Mouse (Mus musculus): ENCODE data around the gene Cacnb2. TPM values are rescaled to one million over a fixed set of nuclear protein-coding genes. Genes with fewer than 3 reads are reported as not detected.

Gene Cacnb2
- total RNA-seq (2021), result 10 to 100 TPM; 72.2 to 77.9 TPM
- 32.7 and 51.4 TPM in 2 replicates for polyA plus RNA-seq (2012; rRNA removed)
- long read RNA-seq, transcript Cacnb2-214 (13 exons, 2,117 nt), result major isoform, 28 of 41 reads
- long read RNA-seq, partial matches to known transcripts, result 1 of 41 reads
- long read RNA-seq, other reads (novel, unspliced or antisense), result 11 of 41 reads

- H3K36me3 ChIP-seq (ENCODE audit: control insufficient read depth, insufficient read depth, low read length), result no peaks in the 10 kb centered on the region
These were observed at the start of gene Cacnb2 for GRCm38 (mm10) chr2:14602788-14603187. Cacnb2 (plus strand) TSS chr2:14603088.

GRCm38 (mm10) chr2:14568020-14568419, 34.9 kb upstream of the Cacnb2 start:
- intact Hi-C loops (cut with DNase I), result no loop called here
- Histone ChIP-seq H3K27me3 (ENCODE audit: control insufficient read depth, insufficient read depth, low read length) (no peaks in the 10 kb centered on the region), H3K27ac (no peak overlapping the region), H3K36me3 (ENCODE audit: control insufficient read depth, insufficient read depth, low read length) (no peaks in the 10 kb centered on the region), H3K9ac (ENCODE audit: low read depth, low read length) (no peak overlapping the region), H3K4me3 (no peak overlapping the region), H3K79me2 (replicated peaks; ENCODE audit: control insufficient read depth, insufficient read depth, low read length) (no peaks in the 10 kb centered on the region), H3K4me1 (ENCODE audit: control insufficient read depth, insufficient read depth, low read length) (no peaks in the 10 kb centered on the region)
- 44% methylated on average over 2 of the region's 2 CpGs for WGBS
- DNase-seq, result no peak
- TF ChIP-seq POLR2A (IDR thresholded peaks at IDR 0.05; ENCODE audit: insufficient read depth, low read depth, low read length), result no peak
- TF ChIP-seq CTCF (IDR thresholded peaks at IDR 0.05), result no peak
- TF ChIP-seq EP300 (IDR thresholded peaks at IDR 0.05; ENCODE audit: insufficient read depth, low read depth, low read length), result no peak

More at GRCm38 (mm10) chr2:14602788-14603187, at the start of gene Cacnb2:
- intact Hi-C loops (cut with DNase I), result loop anchor here (10.0 kb wide), 2 partner anchors 108 to 222 kb away; no protein-coding TSS in a partner anchor
- peak within 1 kb of the TSS; percentile 69; the same call in 1 of the 2 replicates for H3K27ac ChIP-seq
- no peaks in the 10 kb centered on the region for H3K27me3 ChIP-seq (ENCODE audit: control insufficient read depth, insufficient read depth, low read length)
- WGBS, result 65% methylated on average over 3 of the region's 3 CpGs
- DNase-seq, result no peak
- H3K4me1 ChIP-seq (ENCODE audit: control insufficient read depth, insufficient read depth, low read length), result no peaks in the 10 kb centered on the region; the same call in 1 of the 2 replicates
- peak within 1 kb of the TSS; percentile 62 for H3K4me3 ChIP-seq
- no peak for TF ChIP-seq EP300 (IDR thresholded peaks at IDR 0.05; ENCODE audit: insufficient read depth, low read depth, low read length)
- TF ChIP-seq CTCF (IDR thresholded peaks at IDR 0.05), result no peak
- no peak for TF ChIP-seq POLR2A (IDR thresholded peaks at IDR 0.05; ENCODE audit: insufficient read depth, low read depth, low read length)
- H3K9ac ChIP-seq (ENCODE audit: low read depth, low read length), result peak within 1 kb of the TSS; percentile 48
- no peaks in the 10 kb centered on the region for H3K79me2 ChIP-seq (replicated peaks; ENCODE audit: control insufficient read depth, insufficient read depth, low read length)

- H3K9ac ChIP-seq (ENCODE audit: low read depth, low read length), result no peak overlapping the region
- H3K27me3 ChIP-seq (ENCODE audit: control insufficient read depth, insufficient read depth, low read length), result no peaks in the 10 kb centered on the region
- intact Hi-C loops (cut with DNase I), result no loop called here
- H3K4me1 ChIP-seq (ENCODE audit: control insufficient read depth, insufficient read depth, low read length), result no peaks in the 10 kb centered on the region
- no peak overlapping the region for H3K27ac ChIP-seq
- H3K4me3 ChIP-seq, result no peak overlapping the region
- DNase-seq, result no peak
- H3K36me3 ChIP-seq (ENCODE audit: control insufficient read depth, insufficient read depth, low read length), result no peaks in the 10 kb centered on the region
- TF ChIP-seq POLR2A (IDR thresholded peaks at IDR 0.05; ENCODE audit: insufficient read depth, low read depth, low read length) (no peak), EP300 (IDR thresholded peaks at IDR 0.05; ENCODE audit: insufficient read depth, low read depth, low read length) (no peak), CTCF (IDR thresholded peaks at IDR 0.05) (no peak)
- no peaks in the 10 kb centered on the region for H3K79me2 ChIP-seq (replicated peaks; ENCODE audit: control insufficient read depth, insufficient read depth, low read length)
These were observed 31.6 kb upstream of the Cacnb2 start for GRCm38 (mm10) chr2:14571300-14571699.

GRCm38 (mm10) chr2:14589541-14589940, 13.3 kb upstream of the Cacnb2 start:
- H3K36me3 ChIP-seq (ENCODE audit: control insufficient read depth, insufficient read depth, low read length), result no peaks in the 10 kb centered on the region
- WGBS, result 83% methylated on average over 4 of the region's 4 CpGs
- intact Hi-C loops (cut with DNase I), result no loop called here
- H3K4me3 ChIP-seq, result no peak overlapping the region
- TF ChIP-seq CTCF (IDR thresholded peaks at IDR 0.05), result no peak
- H3K79me2 ChIP-seq (replicated peaks; ENCODE audit: control insufficient read depth, insufficient read depth, low read length), result no peaks in the 10 kb centered on the region
- no peaks in the 10 kb centered on the region for H3K27me3 ChIP-seq (ENCODE audit: control insufficient read depth, insufficient read depth, low read length)
- no peak overlapping the region for H3K9ac ChIP-seq (ENCODE audit: low read depth, low read length)
- no peak overlapping the region for H3K27ac ChIP-seq
- no peaks in the 10 kb centered on the region for H3K4me1 ChIP-seq (ENCODE audit: control insufficient read depth, insufficient read depth, low read length)
- DNase-seq, result no peak

DNA sequence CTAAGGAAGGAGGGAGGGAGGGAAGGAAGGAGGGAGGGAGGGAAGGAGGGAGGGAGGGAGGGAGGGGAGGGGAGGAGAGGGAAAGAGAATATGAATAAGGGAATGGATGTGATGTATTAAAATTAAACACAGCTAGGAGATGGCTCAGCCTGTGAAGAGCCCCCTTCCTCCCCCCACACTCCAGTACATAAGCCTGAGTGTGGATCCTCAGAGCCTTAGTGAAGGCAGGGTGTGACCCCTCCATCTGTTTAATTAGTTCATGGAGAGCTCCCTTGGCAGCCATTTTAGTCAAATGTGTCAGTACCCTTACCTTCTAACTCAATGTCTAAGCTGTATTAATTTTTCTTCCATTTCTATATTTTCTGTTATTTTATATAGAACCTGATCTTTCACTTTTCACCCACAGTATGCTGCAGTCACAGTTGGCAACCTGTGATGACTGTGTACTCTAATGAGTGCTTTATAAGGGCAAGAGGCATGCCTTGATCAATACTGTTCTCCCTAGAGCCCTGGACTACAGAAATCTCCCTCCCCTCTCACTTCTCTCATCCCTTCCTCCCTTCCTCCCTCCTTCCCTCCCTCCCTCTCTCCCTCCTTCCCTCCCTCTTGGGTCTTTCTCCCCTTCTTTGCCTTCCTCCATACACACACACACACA, 4.9 kb upstream of the Cacnb2 start:
- no peak for DNase-seq
- TF ChIP-seq CTCF (IDR thresholded peaks at IDR 0.05), result no peak
- TF ChIP-seq EP300 (IDR thresholded peaks at IDR 0.05; ENCODE audit: insufficient read depth, low read depth, low read length), result no peak
- TF ChIP-seq POLR2A (IDR thresholded peaks at IDR 0.05; ENCODE audit: insufficient read depth, low read depth, low read length), result no peak
- no peak overlapping the region for H3K9ac ChIP-seq (ENCODE audit: low read depth, low read length)

More for the DNA sequence above, 4.9 kb upstream of the Cacnb2 start:
- Histone ChIP-seq H3K27ac (no peak overlapping the region), H3K4me3 (no peak overlapping the region), H3K36me3 (ENCODE audit: control insufficient read depth, insufficient read depth, low read length) (no peaks in the 10 kb centered on the region), H3K79me2 (replicated peaks; ENCODE audit: control insufficient read depth, insufficient read depth, low read length) (no peaks in the 10 kb centered on the region), H3K4me1 (ENCODE audit: control insufficient read depth, insufficient read depth, low read length) (no peaks in the 10 kb centered on the region), H3K27me3 (ENCODE audit: control insufficient read depth, insufficient read depth, low read length) (no peaks in the 10 kb centered on the region)
- intact Hi-C loops (cut with DNase I), result no loop called here
